Mouse (Mus musculus) neural tube, embryonic 13.5 days (tissue): ENCODE measurements around the gene Mrpl20. TPM values are rescaled to one million over a fixed set of nuclear protein-coding genes. Genes with fewer than 3 reads are reported as not detected.

Source experiments
- ATAC-seq: fragments of 200-750 bp; cut with Nextera tagmentation; 2 replicates; pipeline ENCODE4 v1.8.0; 2017; ENCODE audit warnings: low read depth, mild to moderate bottlenecking, moderate TSS enrichment, moderate library complexity
- H3K27ac ChIP-seq: fragments of 300-500 bp; sonication (generic); replicated peaks from 2 replicates; pipeline ENCODE4 v1.5.1; 2015; ENCODE audit warnings: moderate library complexity, mild to moderate bottlenecking, inconsistent platforms
- H3K27me3 ChIP-seq: fragments of 300-500 bp; sonication (generic); 2 replicates; pipeline ENCODE4 v1.6.1; 2015; ENCODE audit warnings: mild to moderate bottlenecking, inconsistent platforms
- H3K36me3 ChIP-seq: fragments of 300-500 bp; sonication (generic); 2 replicates; pipeline ENCODE4 v1.6.1; 2015; ENCODE audit warnings: mild to moderate bottlenecking, inconsistent platforms
- H3K4me1 ChIP-seq: fragments of 300-500 bp; sonication (generic); replicated peaks from 2 replicates; pipeline ENCODE4 v1.6.1; 2015; ENCODE audit warnings: inconsistent platforms
- H3K4me2 ChIP-seq: fragments of 300-500 bp; sonication (generic); 2 replicates; pipeline ENCODE4 v1.6.1; 2015; ENCODE audit warnings: inconsistent platforms, mild to moderate bottlenecking, moderate library complexity
- H3K4me3 ChIP-seq: fragments of 300-500 bp; sonication (generic); 2 replicates; pipeline ENCODE4 v1.5.1; 2015; ENCODE audit warnings: mild to moderate bottlenecking, inconsistent platforms
- H3K9ac ChIP-seq: fragments of 300-500 bp; sonication (generic); 2 replicates; pipeline ENCODE4 v1.6.1; 2015; ENCODE audit warnings: moderate library complexity, mild to moderate bottlenecking, inconsistent platforms
- H3K9me3 ChIP-seq: fragments of 300-500 bp; sonication (generic); 2 replicates; pipeline ENCODE4 v1.6.1; 2016; ENCODE audit warnings: inconsistent platforms
- WGBS: fragments of 180-500 bp; shearing (Covaris S2); methylation state at CpG from one replicate; pipeline ENCODE4 v1.1.7; 2015; 5-methylcytosine and 5-hydroxymethylcytosine counted together
- polyA plus RNA-seq: library from polyadenylated mRNA; unstranded; fragments of >200 nt; fragmentation: Nextera tagmentation; extraction: Ambion mirVana; gene quantifications from 2 replicates; pipeline ENCODE4 v1.2.1, GENCODE M21; 2015

The Mrpl20 gene
- polyA plus RNA-seq, 1 experiment from 2014 or later = 265 TPM

GRCm38 (mm10) chr4:155838187-155839153 lies 35.8 kb downstream of the Mrpl20 start:
- ATAC-seq = no peak
- peaks cover 36% of the 10 kb centered on the region for H3K4me1 ChIP-seq
- H3K9me3 ChIP-seq = no peaks in the 10 kb centered on the region
- whole genome bisulfite sequencing = 65% methylated on average over 8 of the region's 8 CpGs
- H3K27me3 ChIP-seq = peaks cover 26% of the 10 kb centered on the region
- H3K4me2 ChIP-seq = no peak overlapping the region
- no peak overlapping the region for H3K4me3 ChIP-seq
- no peak overlapping the region for H3K9ac ChIP-seq
- 0 out of 2 replicates have a peak overlapping the region, but pooled peaks have one; percentile 46 for H3K27ac ChIP-seq
- H3K36me3 ChIP-seq = peaks cover 5% of the 10 kb centered on the region

- H3K9ac ChIP-seq = peak within 1 kb of the TSS; percentile 64
- peak within 1 kb of the TSS; percentile 46; the same call in 1 of the 2 replicates for H3K27ac ChIP-seq
- no peaks in the 10 kb centered on the region for H3K9me3 ChIP-seq
- peak; percentile 54 for ATAC-seq
- peaks cover 26% of the 10 kb centered on the region for H3K27me3 ChIP-seq
- H3K4me2 ChIP-seq = peak within 1 kb of the TSS; percentile 60
- 2% methylated on average over 16 of the region's 16 CpGs for WGBS
- H3K4me1 ChIP-seq = peaks cover 26% of the 10 kb centered on the region
- H3K4me3 ChIP-seq = peak within 1 kb of the TSS; percentile 38
- peaks cover 3% of the 10 kb centered on the region; the same call in 1 of the 2 replicates for H3K36me3 ChIP-seq
Measured at GRCm38 (mm10) chr4:155839483-155839910, 36.8 kb downstream of the Mrpl20 start, which contains the start of gene Mxra8. Gene Mxra8 (plus strand): TSS chr4:155839680.

GRCm38 (mm10) chr4:155840076-155841002 lies 37.7 kb downstream of the Mrpl20 start:
- 10% methylated on average over 8 of the region's 8 CpGs for WGBS
- Histone ChIP-seq H3K9ac (peak overlapping the region; percentile 64), H3K4me3 (peak overlapping the region; percentile 38), H3K4me2 (peak overlapping the region; percentile 60), H3K36me3 (peaks cover 3% of the 10 kb centered on the region; the same call in 1 of the 2 replicates), H3K4me1 (peaks cover 26% of the 10 kb centered on the region), H3K27me3 (peaks cover 26% of the 10 kb centered on the region), H3K27ac (peak overlapping the region; percentile 38; the same call in 1 of the 2 replicates), H3K9me3 (no peaks in the 10 kb centered on the region)
- ATAC-seq = peak; percentile 32; the same call in 1 of the 2 replicates

- peak overlapping the region; percentile 60 for H3K4me2 ChIP-seq
- H3K9ac ChIP-seq = peak overlapping the region; percentile 64
- peak; percentile 23; the same call in 1 of the 2 replicates for ATAC-seq
- WGBS = under 1% methylated on average over 32 of the region's 32 CpGs
- H3K4me1 ChIP-seq = peaks cover 26% of the 10 kb centered on the region
- peak overlapping the region; percentile 38 for H3K4me3 ChIP-seq
- peaks cover 26% of the 10 kb centered on the region for H3K27me3 ChIP-seq
- H3K27ac ChIP-seq = no peak overlapping the region
- H3K9me3 ChIP-seq = no peaks in the 10 kb centered on the region
- H3K36me3 ChIP-seq = peaks cover 3% of the 10 kb centered on the region; the same call in 1 of the 2 replicates
Measured at GRCm38 (mm10) chr4:155841003-155841454, 38.4 kb downstream of the Mrpl20 start.

- peaks cover 32% of the 10 kb centered on the region for H3K4me1 ChIP-seq
- H3K9me3 ChIP-seq = no peaks in the 10 kb centered on the region
- peak overlapping the region; percentile 60 for H3K4me2 ChIP-seq
- no peak overlapping the region for H3K27ac ChIP-seq
- 36% methylated on average over 38 of the region's 38 CpGs for WGBS
- peaks cover 3% of the 10 kb centered on the region; the same call in 1 of the 2 replicates for H3K36me3 ChIP-seq
- ATAC-seq = peak; percentile 4; the same call in 1 of the 2 replicates
- peaks cover 26% of the 10 kb centered on the region for H3K27me3 ChIP-seq
- H3K9ac ChIP-seq = peak overlapping the region; percentile 64
- H3K4me3 ChIP-seq = peak overlapping the region; percentile 38; the same call in 1 of the 2 replicates
Measured at GRCm38 (mm10) chr4:155841651-155842270, 39.1 kb downstream of the Mrpl20 start.

GRCm38 (mm10) chr4:155843231-155843630 lies 40.6 kb downstream of the Mrpl20 start:
- 91% methylated on average over 5 of the region's 5 CpGs for WGBS
- no peak for ATAC-seq
- Histone ChIP-seq H3K4me3 (no peak overlapping the region), H3K36me3 (peaks cover 3% of the 10 kb centered on the region; the same call in 1 of the 2 replicates), H3K27ac (no peak overlapping the region), H3K27me3 (peaks cover 26% of the 10 kb centered on the region), H3K4me1 (peaks cover 38% of the 10 kb centered on the region), H3K4me2 (no peak overlapping the region), H3K9ac (no peak overlapping the region), H3K9me3 (no peaks in the 10 kb centered on the region)

- H3K27ac ChIP-seq = peak within 1 kb of the TSS; percentile 84
- H3K9ac ChIP-seq = peak within 1 kb of the TSS; percentile 88
- H3K27me3 ChIP-seq = peaks cover 7% of the 10 kb centered on the region; the same call in 1 of the 2 replicates
- peak; percentile 89 for ATAC-seq
- peaks cover 3% of the 10 kb centered on the region; the same call in 1 of the 2 replicates for H3K36me3 ChIP-seq
- H3K9me3 ChIP-seq = no peaks in the 10 kb centered on the region
- H3K4me1 ChIP-seq = peaks cover 50% of the 10 kb centered on the region
- peak within 1 kb of the TSS; percentile 89 for H3K4me3 ChIP-seq
- peak within 1 kb of the TSS; percentile 88 for H3K4me2 ChIP-seq
- 2% methylated on average over 64 of the region's 65 CpGs for WGBS
Measured at GRCm38 (mm10) chr4:155846871-155847578, 44.3 kb downstream of the Mrpl20 start, which contains the start of gene Dvl1. Gene Dvl1 (plus strand): TSS chr4:155847402.

GRCm38 (mm10) chr4:155847591-155848352 lies 45.1 kb downstream of the Mrpl20 start:
- WGBS = 1% methylated on average over 69 of the region's 69 CpGs
- Histone ChIP-seq H3K9me3 (no peaks in the 10 kb centered on the region), H3K36me3 (no peaks in the 10 kb centered on the region), H3K4me2 (peak overlapping the region; percentile 88), H3K27ac (peak overlapping the region; percentile 84), H3K4me3 (peak overlapping the region; percentile 89), H3K9ac (peak overlapping the region; percentile 88), H3K4me1 (peaks cover 52% of the 10 kb centered on the region), H3K27me3 (0 out of 2 replicates have a peak, but pooled peaks cover 1% of the 10 kb centered on the region)
- ATAC-seq = peak; percentile 64

GRCm38 (mm10) chr4:155848434-155849095 lies 45.9 kb downstream of the Mrpl20 start:
- peak overlapping the region; percentile 88 for H3K9ac ChIP-seq
- no peak overlapping the region for H3K27ac ChIP-seq
- peaks cover 52% of the 10 kb centered on the region for H3K4me1 ChIP-seq
- H3K36me3 ChIP-seq = peaks cover 6% of the 10 kb centered on the region
- peak overlapping the region; percentile 89 for H3K4me3 ChIP-seq
- H3K27me3 ChIP-seq = no peaks in the 10 kb centered on the region
- no peak for ATAC-seq
- peak overlapping the region; percentile 88 for H3K4me2 ChIP-seq
- no peaks in the 10 kb centered on the region for H3K9me3 ChIP-seq
- WGBS = 58% methylated on average over 7 of the region's 7 CpGs
